Mouse (Mus musculus) right cerebral cortex, postnatal 36 days (tissue): ENCODE results near the gene Tmem109.
A peak's percentile ranks its signal among the peaks of the same experiment; 100 is the strongest.

Experiments used
- DNase-seq, 2 experiments: peaks; one replicate each; pipeline ENCODE4 v3.0.0; 2022; ENCODE audit warnings: low spot score in 2 of 2, mixed read lengths in 1 of 2

The Tmem109 gene

DNA sequence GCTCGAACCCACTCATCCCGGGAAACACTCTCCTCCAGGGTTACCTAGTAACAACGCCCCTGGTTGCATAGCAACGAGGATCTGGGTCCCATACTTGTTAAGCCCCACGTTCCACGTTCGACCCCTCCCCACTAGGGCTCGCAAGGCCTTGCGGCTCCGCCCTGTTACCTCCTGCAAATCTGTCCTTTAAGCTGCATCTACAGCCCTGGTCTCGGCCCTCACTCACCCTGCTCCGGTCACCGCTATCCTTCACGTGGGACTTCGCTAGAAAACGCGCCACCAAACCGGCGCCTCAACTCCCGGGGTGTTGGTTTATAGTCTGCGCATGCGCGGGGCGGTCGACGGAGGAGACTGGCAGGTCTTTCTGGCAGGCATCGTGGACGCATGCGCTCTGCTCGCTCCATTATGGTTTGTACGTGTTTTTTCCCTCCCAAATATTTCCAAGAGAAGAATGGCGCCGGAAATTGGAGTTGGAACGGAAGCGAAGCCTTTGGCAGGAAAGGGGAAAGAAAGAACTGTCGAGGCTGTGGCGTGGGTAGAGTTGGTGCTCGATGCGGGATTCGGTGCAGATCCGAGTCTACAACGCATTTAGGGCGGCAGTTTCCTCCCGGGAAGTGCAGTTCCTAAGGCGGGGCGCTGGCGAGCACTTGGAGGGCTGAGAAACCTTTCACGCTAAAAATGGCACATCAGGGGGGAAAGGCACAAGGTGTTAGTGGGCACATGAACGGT is at the start of gene Tmem109:
TSS of gene Tmem109 (minus strand) at position 576 of the 729 bp plus-strand sequence.
- DNase-seq = peak; percentile 90

DNA sequence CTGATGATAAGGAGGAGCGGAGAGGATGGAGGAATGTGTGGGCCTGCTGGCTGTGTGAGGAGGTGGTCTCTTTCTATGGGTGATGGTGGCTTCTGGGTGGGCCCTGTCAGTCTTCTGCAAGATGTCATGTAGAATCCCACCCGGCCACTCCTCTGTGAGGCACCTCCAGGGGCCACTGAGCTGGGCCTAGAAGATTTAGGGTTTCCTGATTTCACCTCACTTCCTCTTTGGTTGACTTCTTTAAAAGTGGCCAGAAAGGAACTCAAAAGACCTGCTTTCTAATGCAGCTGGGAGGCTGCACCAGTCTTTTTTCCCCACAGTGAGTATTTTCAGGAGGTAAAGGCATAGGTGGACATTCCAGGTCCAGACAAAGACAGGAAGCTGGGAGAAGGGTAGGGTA is 48.8 kb upstream of the Tmem109 start:
- DNase-seq = no peak

DNA sequence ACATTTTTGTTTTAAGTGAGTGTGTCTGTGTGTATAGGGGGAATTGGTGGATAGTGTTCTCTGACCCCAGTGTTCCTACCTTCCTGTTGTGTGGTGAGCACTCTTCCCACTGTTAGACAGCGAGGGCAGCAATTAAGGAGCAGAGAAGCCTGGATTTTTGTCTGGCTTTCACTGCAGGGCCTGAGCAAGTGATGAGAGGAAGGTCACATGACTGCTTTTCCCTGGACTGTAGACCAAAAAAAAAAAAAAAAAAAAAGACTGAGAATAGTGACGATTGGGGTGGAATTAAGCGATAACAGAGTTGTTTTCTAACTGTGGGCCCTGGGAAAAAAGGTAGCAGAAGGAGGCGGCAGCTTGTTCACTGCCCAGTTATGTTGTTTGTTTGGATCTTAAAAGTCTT is 44.9 kb upstream of the Tmem109 start:
- no peak for DNase-seq

DNA sequence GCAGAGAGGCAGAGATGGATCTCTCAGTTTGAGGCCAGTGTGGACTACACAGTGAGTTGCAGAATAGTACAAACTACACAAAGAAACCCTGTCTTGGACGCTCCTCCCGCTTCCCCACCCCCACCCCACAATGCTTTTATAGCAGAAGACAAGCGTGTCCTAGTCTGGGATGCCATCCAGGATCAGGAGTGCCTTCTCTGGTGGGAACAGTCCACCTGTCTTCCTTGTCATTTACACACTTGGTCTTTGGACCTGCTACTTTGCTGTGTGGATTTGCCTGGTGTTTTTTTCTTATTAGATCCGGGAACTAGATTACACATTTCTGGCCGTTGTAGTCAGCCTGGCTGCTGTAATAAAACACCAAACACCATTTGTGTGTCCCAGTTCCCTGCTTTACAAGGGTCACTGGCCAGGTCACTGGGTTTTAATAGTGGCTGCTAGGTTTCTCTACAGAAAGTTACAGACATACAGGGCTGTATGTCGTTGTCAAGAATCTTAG is 44.4 kb upstream of the Tmem109 start:
- no peak for DNase-seq

DNA sequence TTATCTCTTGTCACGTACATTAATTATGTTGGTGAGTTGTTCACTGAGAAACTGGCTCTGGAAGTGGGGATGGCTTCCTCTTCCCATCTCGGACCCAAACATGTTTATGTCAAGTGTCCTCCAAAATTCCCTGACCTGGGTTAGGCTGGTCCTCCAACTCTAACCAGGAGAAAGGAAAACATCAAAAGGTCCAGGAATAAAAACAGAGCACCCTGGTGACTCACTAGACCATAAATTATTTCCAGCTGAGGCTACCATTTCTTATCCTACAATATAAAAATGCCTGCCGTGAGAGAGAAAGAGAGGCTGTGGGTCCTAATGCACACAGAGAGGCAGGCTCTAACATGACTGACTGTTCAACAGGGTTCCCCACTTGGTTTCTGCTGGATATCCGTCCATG is 42.4 kb upstream of the Tmem109 start:
- DNase-seq = no peak

DNA sequence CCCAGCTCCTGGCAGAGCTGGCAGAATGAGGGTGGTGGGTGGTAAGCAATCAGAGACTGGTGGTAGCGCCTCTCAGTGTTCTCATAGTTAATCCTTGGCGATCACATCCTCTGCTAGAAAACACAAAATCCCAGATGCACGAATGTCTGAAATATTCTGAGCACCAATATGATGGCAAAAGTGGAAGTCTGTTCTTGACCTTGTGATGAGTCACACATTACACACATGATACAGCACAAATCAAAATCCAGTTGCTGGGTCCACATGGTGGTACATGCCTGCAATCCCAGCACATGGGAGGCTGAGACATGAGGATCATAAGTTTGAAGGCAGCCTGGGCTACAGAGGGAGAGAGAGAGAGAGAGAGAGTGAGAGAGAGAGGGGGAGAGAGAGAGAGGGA is 39.3 kb upstream of the Tmem109 start:
- DNase-seq = no peak

DNA sequence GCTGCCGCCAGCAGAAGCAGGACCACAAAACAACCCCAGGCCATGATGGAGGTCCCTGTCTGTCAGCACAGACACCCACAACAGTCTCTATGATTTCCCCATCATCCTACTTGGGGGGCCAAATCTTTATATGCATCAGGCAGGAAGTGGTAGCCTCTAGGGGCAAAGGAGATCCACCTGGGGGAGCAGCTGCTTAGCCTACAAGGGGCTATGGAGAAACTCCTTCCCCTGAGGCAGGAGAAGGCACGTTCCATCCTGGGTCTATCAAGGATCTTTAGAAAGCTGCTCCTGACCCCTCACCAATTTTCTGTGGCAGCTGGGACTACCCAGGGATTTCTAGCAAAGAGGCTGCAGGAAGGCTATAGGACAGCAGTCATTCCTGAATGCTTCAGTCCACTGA is 38.7 kb upstream of the Tmem109 start, which contains the start of gene Zp1:
TSS of gene Zp1 (minus strand) at position 101 of the 400 bp plus-strand sequence.
- DNase-seq = no peak

DNA sequence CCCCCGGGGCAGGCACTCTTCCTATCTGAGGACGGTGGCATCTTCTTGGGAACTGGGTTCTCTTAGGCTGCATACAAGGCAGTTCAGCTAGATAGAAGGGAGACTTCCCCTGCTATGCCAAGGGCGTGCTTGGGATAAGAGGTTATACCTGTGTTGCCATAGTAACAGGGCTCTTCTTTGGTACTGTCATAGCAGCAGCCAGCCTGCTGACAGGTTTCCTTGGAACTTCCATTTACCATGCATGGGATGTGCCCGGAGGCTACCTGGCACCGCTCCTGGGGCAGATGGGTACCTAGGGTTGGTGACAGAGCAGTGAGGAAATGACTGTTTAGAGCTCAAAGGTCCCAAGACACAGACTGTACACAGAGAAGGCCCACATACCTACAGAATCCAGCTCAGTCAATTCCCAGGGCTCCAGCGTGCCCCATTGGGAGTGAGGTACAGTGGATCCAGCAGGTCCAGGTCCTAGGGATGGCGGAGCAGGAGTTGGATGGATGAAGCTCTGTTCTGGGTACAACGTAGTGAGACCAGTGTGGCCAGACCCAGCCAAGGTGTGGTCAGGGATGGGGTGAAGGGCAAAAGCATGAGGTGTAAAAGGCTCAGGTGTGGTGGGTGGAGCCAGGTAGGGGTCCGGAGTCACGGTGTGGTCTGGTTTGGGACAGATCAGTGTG is 36.7 kb upstream of the Tmem109 start:
- DNase-seq = no peak

DNA sequence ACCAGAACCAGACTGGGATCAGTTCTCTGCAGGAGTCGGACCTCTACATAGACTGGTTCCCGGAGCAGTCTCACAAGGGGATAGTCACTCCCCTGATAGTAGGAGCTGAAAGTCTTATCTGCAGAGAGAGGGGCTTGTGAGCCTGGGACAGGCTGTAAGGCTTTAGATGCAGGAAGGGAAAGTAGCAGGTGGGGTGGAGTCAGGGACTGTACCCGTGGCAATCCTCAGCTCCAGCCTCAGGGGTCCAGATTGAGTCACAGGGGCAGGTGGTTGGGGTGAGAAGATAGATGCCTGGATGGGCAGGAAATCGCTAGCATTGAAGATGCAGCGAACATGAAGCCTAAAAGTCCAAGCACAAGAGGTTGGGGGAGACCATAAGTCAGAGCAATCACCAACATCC is 34.7 kb upstream of the Tmem109 start:
- DNase-seq = no peak

DNA sequence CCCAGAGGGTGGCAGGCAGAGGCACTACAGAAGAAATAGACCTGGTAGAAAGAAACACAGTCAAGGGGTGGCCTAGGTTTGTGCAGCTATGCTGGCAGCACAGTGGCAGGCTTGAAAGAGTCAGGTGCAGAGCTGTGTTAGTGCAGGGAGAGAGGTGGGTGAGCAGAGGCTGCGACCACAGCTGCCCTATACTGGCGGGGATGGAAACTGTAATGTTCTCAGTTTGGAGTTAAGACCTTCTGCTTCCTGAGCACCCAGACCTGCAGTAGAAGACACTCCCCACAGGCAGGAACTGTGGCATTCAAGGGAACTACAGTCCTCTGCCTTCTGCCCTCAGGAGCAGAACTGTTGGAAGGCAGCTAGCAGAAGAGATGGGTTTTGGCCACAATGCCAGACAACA is 33.1 kb upstream of the Tmem109 start:
- DNase-seq = no peak

DNA sequence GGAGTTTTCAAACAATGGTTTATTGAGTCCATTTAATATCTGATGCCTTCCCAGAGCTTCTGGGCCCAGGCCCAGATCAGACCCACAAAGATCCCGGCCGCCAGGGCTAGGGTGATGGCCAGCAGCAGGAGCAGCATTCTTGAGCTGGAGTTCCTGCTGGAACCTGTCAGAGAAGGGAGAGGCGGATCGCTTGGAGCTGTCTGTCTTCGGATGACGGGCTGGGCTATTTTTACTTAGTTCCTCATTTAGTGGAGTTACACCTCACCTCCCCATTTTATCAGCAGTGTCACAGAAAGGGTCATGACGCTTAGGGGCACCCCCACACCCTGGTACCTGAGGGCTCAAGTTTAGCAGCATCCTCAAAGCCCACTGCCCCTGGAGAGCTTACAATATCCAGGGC is 32.5 kb upstream of the Tmem109 start:
- no peak for DNase-seq

DNA sequence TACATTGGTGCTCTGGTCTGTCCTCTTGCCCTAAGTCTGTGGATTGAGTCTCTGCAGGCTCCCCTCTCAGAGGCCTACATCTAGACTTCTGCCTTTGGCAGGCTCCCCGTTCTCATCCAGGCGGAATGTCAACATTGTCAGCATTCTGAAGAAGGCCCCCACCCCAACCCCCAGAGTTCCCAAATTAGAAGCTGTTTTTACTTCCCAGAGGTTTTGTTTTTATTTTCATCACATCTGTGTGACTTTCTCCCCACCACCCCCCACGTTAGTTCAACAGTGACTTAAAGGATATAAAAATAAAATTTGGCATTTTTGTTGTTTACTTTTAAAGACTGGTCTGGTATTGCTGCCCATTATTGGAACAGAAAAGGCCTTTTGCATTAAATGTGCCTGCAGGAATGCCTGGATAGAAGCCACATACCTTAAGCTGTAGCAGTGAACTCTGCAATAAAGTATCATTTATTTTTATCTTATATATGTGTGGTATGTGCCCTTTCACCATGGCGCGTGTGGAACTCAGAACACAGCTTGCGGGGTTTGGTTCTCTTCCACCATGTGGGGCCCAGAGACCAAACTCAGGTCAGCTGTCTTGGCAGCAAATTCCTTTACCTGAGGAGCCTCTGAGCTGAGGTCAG is 27.4 kb upstream of the Tmem109 start:
- DNase-seq = no peak

DNA sequence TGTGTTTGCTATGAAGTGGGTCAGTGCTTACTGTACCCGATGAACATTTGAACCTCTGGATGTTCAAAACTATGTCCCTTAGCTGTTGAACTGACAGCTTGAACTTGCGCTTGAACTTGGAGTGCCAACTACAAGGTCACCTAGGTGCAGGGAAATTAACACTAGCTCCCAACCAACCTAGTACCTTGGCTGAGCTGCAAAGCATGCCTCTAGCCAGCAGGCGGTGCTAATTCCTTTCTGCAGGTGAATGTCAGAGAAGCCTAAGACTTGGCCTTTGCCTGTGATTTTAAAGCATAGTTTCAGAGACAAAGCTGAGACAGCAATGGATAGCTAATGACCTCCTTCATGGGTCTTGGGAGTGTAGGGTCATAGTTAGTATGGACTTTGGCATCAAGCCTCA is 26.1 kb upstream of the Tmem109 start:
- peak in 1 of 2 experiments; percentile 32 for DNase-seq

DNA sequence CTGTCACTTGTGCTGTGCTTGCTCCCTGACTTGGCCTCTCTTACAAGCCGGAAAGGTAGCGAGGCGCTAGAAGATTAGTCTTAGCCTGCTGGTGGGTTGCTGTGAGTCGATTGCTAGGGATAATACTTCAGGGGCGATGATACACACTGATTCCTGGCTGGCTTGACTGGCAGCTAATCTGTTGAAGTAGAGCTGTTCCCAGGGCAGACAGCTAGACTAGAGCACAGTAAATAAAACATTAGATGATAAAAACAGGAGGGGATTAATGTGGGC is 23.9 kb upstream of the Tmem109 start:
- no peak for DNase-seq

DNA sequence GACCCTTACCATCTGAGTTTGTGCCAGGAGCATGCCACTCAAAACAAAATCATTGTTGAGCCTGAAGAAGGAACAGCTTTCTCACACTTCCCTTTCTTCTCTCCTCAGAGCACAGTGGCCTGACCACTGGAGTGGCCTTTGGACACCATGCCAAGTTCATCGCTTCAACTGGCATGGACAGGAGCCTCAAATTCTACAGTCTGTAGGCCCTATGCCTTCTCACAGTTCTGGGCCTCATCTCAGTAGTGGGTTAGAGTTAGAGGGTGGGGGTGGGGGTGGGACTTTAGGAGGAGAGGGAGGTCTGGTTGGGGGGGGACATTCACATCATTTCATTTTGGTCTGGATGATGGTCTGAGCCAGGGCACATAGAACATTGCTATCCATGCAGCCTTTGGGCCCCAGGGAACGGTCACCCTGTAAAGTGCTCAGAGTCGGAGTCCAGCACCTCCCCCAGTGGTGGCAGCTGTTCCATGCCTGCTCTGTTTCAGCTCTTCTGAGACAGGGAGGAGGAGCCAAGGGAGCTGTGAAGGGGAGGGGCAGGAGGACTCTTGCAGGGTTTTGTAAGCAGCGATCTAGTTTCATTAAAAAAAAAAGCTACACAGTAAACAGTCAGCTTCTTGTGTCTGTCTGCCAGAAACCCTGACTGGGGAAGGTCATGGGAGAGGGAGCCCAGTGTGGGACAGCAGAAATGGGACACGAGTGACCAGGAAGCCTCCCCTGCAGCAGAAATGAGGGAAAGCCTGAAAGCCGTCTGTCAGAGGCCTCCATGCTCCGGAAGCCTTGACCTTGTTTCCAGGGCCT is 23.3 kb upstream of the Tmem109 start:
- peak; percentile 59 to 72 for DNase-seq

DNA sequence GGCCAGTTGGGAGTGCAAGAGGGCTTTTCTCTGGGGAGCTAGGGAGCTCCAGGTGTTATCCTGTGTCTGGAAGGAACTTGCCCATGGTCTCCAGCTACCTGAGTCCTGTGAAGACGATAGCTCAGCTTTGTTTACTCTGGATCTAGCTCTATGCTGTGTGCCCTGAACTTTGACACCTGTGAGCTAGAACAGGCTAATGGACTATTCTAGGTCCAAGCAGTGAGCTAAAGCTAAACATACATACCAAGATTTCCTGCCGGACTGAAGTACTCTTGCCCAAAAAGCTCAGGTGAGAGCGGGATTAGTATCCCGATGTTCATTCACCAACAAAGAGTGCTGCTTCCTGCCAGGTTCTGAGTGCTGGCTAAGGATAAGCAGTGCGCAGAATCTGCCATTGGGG is 22.7 kb upstream of the Tmem109 start:
- DNase-seq = no peak

DNA sequence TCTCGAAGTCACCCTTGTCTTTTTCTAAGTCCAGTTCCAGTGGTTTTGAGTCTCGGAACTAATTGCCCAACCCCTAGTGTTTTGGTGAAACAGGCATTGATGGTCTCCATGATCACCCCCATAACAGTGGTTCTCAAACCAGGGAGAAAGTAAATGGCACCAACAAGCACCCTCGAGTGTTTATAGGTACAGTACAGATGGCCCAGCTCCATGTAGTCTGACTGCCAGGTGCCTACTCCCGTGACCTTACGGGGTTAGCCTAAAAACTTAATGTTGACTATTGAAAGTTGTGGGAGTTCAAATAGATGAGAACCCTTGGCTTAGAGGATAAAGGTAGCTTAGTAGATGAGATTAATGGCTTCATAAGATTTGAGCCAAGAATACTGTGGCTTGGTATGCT is 19.2 kb upstream of the Tmem109 start:
- DNase-seq = no peak

DNA sequence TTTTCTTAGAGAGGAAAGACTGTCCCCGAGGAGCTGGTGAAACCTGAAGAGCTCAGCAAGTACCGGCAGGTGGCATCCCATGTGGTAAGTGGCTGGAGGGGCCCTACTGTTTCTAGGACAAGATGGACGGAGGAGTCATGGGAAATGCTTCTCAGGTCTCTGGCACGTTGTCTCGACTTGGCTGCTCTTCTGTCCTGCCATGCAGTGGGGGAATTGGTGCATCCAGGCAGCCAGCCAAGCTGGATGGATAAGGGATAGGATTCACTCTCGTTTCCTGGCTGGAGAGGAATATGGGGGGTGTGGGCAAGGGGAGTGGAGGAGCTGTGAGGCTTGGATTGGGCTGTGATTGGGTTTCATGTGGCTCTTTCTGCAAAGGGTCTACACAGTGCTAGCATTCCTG is 18.5 kb upstream of the Tmem109 start:
- DNase-seq = no peak

DNA sequence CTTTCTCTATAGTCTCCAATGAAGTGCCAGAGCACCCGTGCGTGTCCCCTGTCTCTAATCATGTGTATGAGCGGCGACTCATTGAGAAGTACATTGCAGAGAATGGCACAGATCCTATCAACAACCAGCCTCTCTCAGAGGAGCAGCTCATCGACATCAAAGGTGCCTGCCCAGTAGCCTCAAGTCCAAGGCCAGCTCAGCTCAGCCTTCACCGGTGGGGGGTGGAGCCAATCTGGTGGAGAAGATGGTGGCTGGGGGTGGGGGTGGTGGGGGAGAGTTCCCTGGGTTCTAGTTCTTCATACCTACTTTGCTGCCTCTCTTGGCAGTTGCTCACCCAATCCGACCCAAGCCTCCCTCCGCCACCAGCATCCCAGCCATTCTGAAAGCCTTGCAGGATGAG is 15.7 kb upstream of the Tmem109 start:
- no peak for DNase-seq

DNA sequence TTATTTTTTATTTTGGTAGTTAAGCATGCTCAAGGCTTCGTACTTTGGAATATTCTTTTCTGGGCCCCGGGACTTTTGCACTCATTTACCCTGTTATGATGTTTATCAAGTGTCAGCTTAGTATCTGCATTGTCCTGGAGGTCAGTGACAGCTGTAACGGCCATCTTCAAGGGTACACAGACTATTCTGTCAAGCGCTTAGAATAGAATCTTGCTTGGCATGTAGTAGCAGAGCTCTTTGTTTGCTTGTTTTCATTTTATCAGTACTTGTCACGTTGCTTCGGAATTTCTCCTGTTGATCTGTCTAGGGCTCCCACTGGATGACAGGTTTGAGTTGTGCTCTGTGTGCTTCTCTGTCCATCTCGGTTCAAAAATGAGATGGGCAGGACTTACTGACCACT is 15.0 kb upstream of the Tmem109 start:
- no peak for DNase-seq

DNA sequence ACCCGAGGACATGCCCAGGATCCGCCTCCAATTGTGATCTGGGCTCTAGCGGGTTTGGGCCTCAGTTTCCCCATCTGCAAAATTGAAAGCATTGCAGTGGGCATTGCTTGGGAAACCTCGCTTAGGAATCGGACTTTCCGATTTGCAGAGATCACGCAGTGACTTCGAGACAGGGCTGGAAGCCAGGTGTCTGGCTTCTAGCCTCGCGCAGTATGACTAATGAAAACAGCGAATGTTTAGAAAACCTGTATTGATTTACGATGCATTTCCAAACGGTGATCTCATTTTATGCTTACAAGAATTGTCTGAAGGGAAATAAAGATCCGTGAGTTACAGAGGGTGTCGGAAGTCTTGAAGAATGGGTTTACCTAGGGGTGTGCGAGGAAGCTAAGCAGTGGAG is 13.9 kb upstream of the Tmem109 start:
- no peak for DNase-seq

DNA sequence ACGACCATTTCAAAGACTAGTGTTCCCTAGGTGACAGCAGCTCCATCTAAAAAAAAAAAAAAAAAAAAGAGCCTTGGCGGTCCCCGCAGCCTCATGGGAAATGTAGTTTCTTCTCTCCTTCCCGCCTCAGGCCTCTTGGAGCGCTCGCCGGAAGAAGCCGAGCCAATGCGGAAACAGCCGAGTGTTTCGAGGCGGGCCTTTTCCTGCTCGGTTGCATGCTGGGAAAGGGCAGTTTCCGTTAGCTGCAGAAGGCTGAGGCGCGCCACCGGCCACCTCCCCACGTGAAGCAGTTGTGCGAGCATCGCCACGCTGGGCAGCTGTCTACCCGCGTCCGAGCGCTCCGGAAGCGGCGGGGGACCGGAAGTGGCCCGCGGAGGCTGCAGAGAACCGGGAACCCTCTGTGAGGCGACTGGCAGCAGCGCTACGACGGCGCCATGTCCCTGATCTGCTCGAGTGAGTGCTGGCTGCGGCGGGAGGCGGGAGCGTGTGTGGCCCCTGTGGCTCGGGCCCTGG is 13.3 kb upstream of the Tmem109 start, which contains the start of gene Prpf19:
TSS of gene Prpf19 (plus strand) at position 216 of the 513 bp plus-strand sequence.
- DNase-seq = peak; percentile 97 to 98
